Mouse (Mus musculus) C2C12 (cell line): ENCODE measurements at regions not wholly inside any gene's neighbourhood (a gene's known extent, or its start where the extent isn't known, plus 50 kb on each side); places are given as distances from the start of the nearest gene placed in this dataset.

Experiments
- CTCF ChIP-seq: IDR thresholded peaks from one replicate; pipeline ENCODE4 v1.5.1; 2011; ENCODE audit not compliant: control insufficient read depth, insufficient read depth, insufficient read length
- MAX ChIP-seq: IDR thresholded peaks from one replicate; pipeline ENCODE4 v1.6.1; 2011; ENCODE audit warnings: mild to moderate bottlenecking, control low read depth

GRCm38 (mm10) chr15:27325847-27326548 lies 140.5 kb upstream of the Ank start:
- peak; percentile 86 for TF ChIP-seq CTCF
- TF ChIP-seq MAX, result peak; percentile 90
